Mouse (Mus musculus): ENCODE data around the gene Pcnx2.

Gene Pcnx2

DNA sequence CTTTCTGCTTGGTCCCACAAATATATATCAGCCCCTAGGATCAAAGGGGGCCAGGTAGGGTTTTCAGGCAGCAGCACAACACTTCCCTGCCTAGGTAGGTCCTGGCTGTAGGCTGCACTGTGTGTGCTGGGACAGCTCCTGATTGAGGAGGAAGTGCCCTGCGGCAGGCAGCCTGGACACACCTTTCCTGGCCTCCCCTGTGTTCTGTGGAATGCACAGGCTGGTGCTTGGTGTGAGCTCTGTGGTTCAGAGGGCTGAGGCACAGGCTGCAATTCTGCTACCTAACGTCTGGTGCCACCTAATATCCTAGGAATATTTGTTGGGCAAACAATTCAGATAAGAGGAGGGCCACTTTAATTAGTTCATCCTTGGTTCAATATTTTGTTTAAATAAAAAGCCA lies 156.3 kb downstream of the Pcnx2 start:
- no peak overlapping the region for H3K4me3 ChIP-seq (replicated peaks; ENCODE audit: low read length)
- H3K4me1 ChIP-seq (replicated peaks; ENCODE audit: low read depth, low read length) = peaks cover 28% of the 10 kb centered on the region
- TF ChIP-seq NANOG (IDR thresholded peaks at IDR 0.05; ENCODE audit: borderline replicate concordance, low read length) (no peak), CTCF (conservative IDR thresholded peaks at IDR 0.05; ENCODE audit: low read length) (no peak), POU5F1 (IDR thresholded peaks at IDR 0.05; ENCODE audit: borderline replicate concordance, low read length) (no peak)
- no peaks in the 10 kb centered on the region for H3K9me3 ChIP-seq (ENCODE audit: low read length)
- H3K36me3 ChIP-seq (ENCODE audit: insufficient read depth, low read length) = peaks cover 47% of the 10 kb centered on the region
- no peaks in the 10 kb centered on the region for H3K27me3 ChIP-seq (ENCODE audit: insufficient read depth, low read length)

DNA sequence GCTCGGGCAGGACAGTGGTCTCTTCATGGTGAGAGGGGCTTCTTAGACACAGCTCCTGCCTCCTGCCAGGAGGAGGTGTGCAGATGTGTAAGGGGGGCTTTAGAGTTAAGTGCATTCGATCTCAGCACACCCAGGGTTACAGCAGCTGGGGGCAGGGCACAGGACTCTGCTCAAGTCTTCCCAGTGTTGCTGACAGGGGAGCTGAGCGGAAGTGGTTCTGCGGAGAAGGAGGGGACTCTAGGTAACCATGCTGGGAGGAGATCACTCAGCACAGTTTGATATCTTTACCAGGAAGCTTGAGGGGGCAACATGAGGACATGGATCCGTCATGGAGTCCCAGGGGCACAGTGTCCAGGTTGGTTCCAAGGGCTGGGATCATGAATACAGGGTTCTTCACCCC lies 156.7 kb downstream of the Pcnx2 start:
- Histone ChIP-seq H3K9me3 (ENCODE audit: low read length) (no peaks in the 10 kb centered on the region), H3K4me1 (replicated peaks; ENCODE audit: low read depth, low read length) (peaks cover 31% of the 10 kb centered on the region), H3K36me3 (ENCODE audit: insufficient read depth, low read length) (peaks cover 47% of the 10 kb centered on the region), H3K4me3 (replicated peaks; ENCODE audit: low read length) (no peak overlapping the region), H3K27me3 (ENCODE audit: insufficient read depth, low read length) (no peaks in the 10 kb centered on the region)
- no peak for TF ChIP-seq POU5F1 (IDR thresholded peaks at IDR 0.05; ENCODE audit: borderline replicate concordance, low read length)
- TF ChIP-seq CTCF (conservative IDR thresholded peaks at IDR 0.05; ENCODE audit: low read length) = no peak
- no peak for TF ChIP-seq NANOG (IDR thresholded peaks at IDR 0.05; ENCODE audit: borderline replicate concordance, low read length)

DNA sequence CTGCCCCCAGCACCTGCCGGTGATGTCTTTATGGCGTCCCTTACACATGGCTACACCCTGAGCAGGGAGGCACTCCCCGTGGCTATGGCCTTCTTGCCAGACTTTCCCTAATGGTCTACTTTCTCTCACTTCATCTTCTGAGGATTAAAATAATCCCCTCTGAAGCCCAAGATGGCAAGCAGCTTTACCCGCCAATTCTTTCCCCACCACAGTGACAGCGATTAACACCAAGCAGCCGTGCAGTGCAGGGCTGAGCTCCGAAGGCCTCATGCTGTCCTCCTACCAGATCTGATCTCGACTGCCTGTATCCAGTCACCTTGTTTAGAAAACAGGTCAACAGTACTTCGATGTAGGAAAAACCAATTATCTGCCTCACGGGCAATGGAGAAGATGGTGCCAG lies 157.5 kb downstream of the Pcnx2 start:
- Histone ChIP-seq H3K4me3 (replicated peaks; ENCODE audit: low read length) (no peak overlapping the region), H3K9me3 (ENCODE audit: low read length) (no peaks in the 10 kb centered on the region), H3K4me1 (replicated peaks; ENCODE audit: low read depth, low read length) (peaks cover 39% of the 10 kb centered on the region), H3K36me3 (ENCODE audit: insufficient read depth, low read length) (peaks cover 44% of the 10 kb centered on the region), H3K27me3 (ENCODE audit: insufficient read depth, low read length) (no peaks in the 10 kb centered on the region)
- no peak for TF ChIP-seq POU5F1 (IDR thresholded peaks at IDR 0.05; ENCODE audit: borderline replicate concordance, low read length)
- TF ChIP-seq NANOG (IDR thresholded peaks at IDR 0.05; ENCODE audit: borderline replicate concordance, low read length) = no peak
- TF ChIP-seq CTCF (conservative IDR thresholded peaks at IDR 0.05; ENCODE audit: low read length) = no peak

DNA sequence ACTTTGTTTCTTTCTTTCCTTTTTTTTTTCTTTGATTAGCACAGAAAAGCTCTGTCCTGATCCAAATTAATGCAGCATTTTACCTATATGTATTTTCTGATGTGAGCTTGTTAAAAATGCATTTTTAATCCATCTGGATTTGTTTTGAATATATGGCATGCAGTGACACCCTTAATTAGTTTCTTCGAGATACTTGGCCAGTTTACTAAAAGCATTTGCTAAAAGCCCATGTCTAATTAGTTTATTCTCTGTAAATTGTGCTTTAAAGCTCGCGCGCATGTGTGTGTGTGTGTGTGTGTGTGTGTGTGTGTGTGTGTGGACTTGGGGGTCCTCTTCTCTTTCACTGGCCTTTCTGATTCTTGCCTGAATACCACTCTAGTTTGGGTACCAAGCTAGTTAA lies 159.2 kb downstream of the Pcnx2 start:
- Histone ChIP-seq H3K9me3 (ENCODE audit: low read length) (no peaks in the 10 kb centered on the region), H3K4me1 (replicated peaks; ENCODE audit: low read depth, low read length) (peaks cover 52% of the 10 kb centered on the region), H3K27me3 (ENCODE audit: insufficient read depth, low read length) (no peaks in the 10 kb centered on the region), H3K36me3 (ENCODE audit: insufficient read depth, low read length) (peaks cover 36% of the 10 kb centered on the region), H3K4me3 (replicated peaks; ENCODE audit: low read length) (no peak overlapping the region)
- TF ChIP-seq POU5F1 (IDR thresholded peaks at IDR 0.05; ENCODE audit: borderline replicate concordance, low read length) (no peak), NANOG (IDR thresholded peaks at IDR 0.05; ENCODE audit: borderline replicate concordance, low read length) (no peak), CTCF (conservative IDR thresholded peaks at IDR 0.05; ENCODE audit: low read length) (no peak)

DNA sequence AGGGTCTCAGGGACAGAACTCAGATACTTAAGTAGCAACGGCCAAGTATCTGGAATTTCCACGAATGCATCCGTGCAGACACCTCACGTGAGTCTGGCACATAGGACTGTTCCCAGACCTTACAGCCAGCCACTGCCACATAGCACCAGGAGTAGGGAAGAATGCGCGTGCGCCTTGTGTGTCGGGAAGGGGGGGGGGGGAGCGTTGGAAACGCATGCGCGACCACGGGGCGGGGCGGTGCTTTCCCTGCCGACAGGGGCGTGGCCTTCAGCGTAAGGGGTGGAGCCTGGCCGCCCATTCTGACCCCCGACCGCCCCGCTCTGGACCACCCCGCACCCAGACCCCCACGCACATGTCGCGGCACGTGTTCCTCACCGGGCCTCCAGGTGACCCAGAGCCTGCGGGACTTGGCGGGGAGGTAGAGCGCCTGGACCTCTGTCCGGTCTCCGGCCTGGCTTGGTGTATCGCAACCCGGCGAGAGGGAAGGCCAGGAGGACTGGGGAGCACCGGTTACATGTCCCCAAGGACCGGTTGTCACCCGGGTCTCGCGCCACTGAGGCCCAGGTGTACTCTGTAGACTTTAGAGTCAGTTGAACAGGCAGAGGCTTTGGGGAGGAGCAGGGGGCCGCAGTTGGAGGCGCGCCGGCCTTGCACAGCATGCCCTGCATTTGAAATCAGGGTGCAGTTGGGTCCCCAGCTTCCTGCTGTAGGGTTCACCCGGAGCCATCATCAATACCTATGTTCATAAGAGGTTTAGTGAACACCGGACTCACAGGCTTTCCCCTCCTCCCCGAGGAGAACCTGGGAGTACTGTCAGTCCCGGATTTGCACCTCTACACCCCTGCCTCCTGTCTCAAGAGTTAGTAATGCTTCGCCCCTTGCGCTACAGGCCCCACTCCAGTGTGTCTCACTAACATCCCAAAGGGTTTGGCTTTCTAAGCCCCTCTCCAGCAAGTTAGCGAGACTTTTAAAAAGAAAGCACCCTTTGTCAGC lies 163.9 kb downstream of the Pcnx2 start:
- peak overlapping the region; percentile 84 for H3K4me3 ChIP-seq (replicated peaks; ENCODE audit: low read length)
- 0 out of 2 replicates have a peak, but pooled peaks cover 3% of the 10 kb centered on the region for H3K27me3 ChIP-seq (ENCODE audit: insufficient read depth, low read length)
- TF ChIP-seq CTCF (conservative IDR thresholded peaks at IDR 0.05; ENCODE audit: low read length) (no peak), NANOG (IDR thresholded peaks at IDR 0.05; ENCODE audit: borderline replicate concordance, low read length) (no peak), POU5F1 (IDR thresholded peaks at IDR 0.05; ENCODE audit: borderline replicate concordance, low read length) (no peak)
- H3K4me1 ChIP-seq (replicated peaks; ENCODE audit: low read depth, low read length) = peaks cover 34% of the 10 kb centered on the region
- H3K36me3 ChIP-seq (ENCODE audit: insufficient read depth, low read length) = peaks cover 25% of the 10 kb centered on the region
- H3K9me3 ChIP-seq (ENCODE audit: low read length) = no peaks in the 10 kb centered on the region

DNA sequence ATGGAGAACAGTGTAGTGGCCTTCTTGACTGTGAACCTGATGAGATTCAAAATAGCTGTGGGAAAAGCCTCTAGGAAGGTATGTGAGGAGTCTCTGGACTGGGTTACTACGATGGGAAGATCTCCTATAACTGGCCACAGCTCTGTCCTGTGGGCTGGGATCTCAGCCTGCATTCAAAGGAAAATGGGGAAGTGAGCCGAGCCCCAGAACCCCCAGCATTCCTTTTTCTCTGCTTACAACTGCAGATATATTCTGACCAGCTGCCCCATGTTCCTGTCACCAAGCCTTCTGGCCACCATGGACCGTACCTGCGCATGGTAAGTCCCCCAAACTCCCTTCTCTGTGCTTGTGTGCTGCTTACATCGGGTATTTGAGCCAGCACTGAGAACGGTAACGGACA lies 168.4 kb downstream of the Pcnx2 start, which contains the start of gene Ntpcr:
Gene Ntpcr (plus strand): TSS at position 218 of the 400 bp plus-strand sequence.
- Histone ChIP-seq H3K36me3 (ENCODE audit: insufficient read depth, low read length) (no peaks in the 10 kb centered on the region), H3K4me1 (replicated peaks; ENCODE audit: low read depth, low read length) (peaks cover 40% of the 10 kb centered on the region), H3K9me3 (ENCODE audit: low read length) (no peaks in the 10 kb centered on the region), H3K27me3 (ENCODE audit: insufficient read depth, low read length) (0 out of 2 replicates have a peak, but pooled peaks cover 3% of the 10 kb centered on the region), H3K4me3 (replicated peaks; ENCODE audit: low read length) (no peak within 1 kb of the TSS)
- TF ChIP-seq NANOG (IDR thresholded peaks at IDR 0.05; ENCODE audit: borderline replicate concordance, low read length) (no peak), POU5F1 (IDR thresholded peaks at IDR 0.05; ENCODE audit: borderline replicate concordance, low read length) (no peak), CTCF (conservative IDR thresholded peaks at IDR 0.05; ENCODE audit: low read length) (no peak)

DNA sequence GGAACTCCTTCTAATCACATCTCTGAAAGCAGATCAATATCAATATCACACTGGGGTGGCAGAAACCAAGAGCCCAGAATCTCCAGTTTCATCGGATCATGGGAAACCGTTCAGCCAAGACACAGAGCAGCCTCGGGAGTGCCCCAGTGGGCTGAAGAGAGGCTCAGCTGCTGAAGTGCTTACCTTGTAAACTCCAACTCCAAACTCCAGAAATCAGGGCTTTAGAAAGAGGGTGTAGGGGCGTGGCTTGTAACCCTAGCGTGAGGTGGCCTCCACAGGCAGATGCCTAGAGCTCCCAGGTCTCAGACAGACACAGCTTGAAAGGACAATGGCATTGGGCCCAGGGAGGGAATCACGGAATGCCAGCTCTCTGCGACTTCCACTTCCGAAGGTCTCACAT lies 170.3 kb downstream of the Pcnx2 start:
- Histone ChIP-seq H3K27me3 (ENCODE audit: insufficient read depth, low read length) (0 out of 2 replicates have a peak, but pooled peaks cover 3% of the 10 kb centered on the region), H3K36me3 (ENCODE audit: insufficient read depth, low read length) (no peaks in the 10 kb centered on the region), H3K4me1 (replicated peaks; ENCODE audit: low read depth, low read length) (peaks cover 39% of the 10 kb centered on the region), H3K9me3 (ENCODE audit: low read length) (peaks cover 3% of the 10 kb centered on the region; the same call in 1 of the 2 replicates), H3K4me3 (replicated peaks; ENCODE audit: low read length) (no peak overlapping the region)
- TF ChIP-seq NANOG (IDR thresholded peaks at IDR 0.05; ENCODE audit: borderline replicate concordance, low read length) (no peak), POU5F1 (IDR thresholded peaks at IDR 0.05; ENCODE audit: borderline replicate concordance, low read length) (no peak), CTCF (conservative IDR thresholded peaks at IDR 0.05; ENCODE audit: low read length) (no peak)

DNA sequence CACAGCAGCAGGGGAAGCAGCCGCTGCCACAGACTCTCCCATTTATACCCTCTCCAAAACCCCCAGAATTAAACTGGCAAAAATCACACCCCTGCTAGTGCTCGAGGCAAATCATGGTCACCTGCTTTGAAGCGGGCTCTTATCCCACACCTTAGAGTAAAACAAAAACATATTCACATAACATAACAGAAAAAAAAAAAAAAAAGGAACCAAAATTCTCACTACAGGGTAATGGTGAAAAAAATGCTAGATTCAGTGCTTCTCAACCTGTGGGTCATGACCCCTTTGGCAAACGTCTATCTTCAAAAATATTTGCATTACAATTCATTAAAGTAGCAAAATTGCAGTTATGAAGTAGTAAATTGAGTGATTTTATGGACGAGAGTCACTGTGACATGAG lies 171.1 kb downstream of the Pcnx2 start:
- no peak overlapping the region for H3K4me3 ChIP-seq (replicated peaks; ENCODE audit: low read length)
- no peaks in the 10 kb centered on the region for H3K36me3 ChIP-seq (ENCODE audit: insufficient read depth, low read length)
- H3K9me3 ChIP-seq (ENCODE audit: low read length) = peaks cover 3% of the 10 kb centered on the region; the same call in 1 of the 2 replicates
- H3K27me3 ChIP-seq (ENCODE audit: insufficient read depth, low read length) = 0 out of 2 replicates have a peak, but pooled peaks cover 3% of the 10 kb centered on the region
- TF ChIP-seq NANOG (IDR thresholded peaks at IDR 0.05; ENCODE audit: borderline replicate concordance, low read length) (no peak), CTCF (conservative IDR thresholded peaks at IDR 0.05; ENCODE audit: low read length) (no peak), POU5F1 (IDR thresholded peaks at IDR 0.05; ENCODE audit: borderline replicate concordance, low read length) (no peak)
- H3K4me1 ChIP-seq (replicated peaks; ENCODE audit: low read depth, low read length) = peaks cover 39% of the 10 kb centered on the region
